Mouse (Mus musculus) embryonic facial prominence, embryonic 11.5 days (tissue): ENCODE results near the gene Dgki. TPM values are rescaled to one million over a fixed set of nuclear protein-coding genes. Genes with fewer than 3 reads are reported as not detected.

ENCODE experiments used
- ATAC-seq: fragments of 200-750 bp; cut with Nextera tagmentation; replicated peaks from 2 replicates; pipeline ENCODE4 v1.8.0; 2017; ENCODE audit warnings: low read depth; ENCODE audit not compliant: insufficient number of reproducible peaks, low FRiP score, low TSS enrichment
- DNase-seq: peaks from one replicate; pipeline ENCODE4 v3.0.0-alpha.2; 2015; ENCODE audit warnings: low spot score
- H3K27ac ChIP-seq: fragments of 300-500 bp; sonication (generic); replicated peaks from 2 replicates; pipeline ENCODE4 v1.5.1; 2014; ENCODE audit warnings: mild to moderate bottlenecking, low read depth, low read length, control low read depth
- H3K27me3 ChIP-seq: fragments of 300-500 bp; sonication (generic); 2 replicates; pipeline ENCODE4 v1.6.1; 2014; ENCODE audit warnings: mild to moderate bottlenecking, low read length, moderate library complexity, mixed read lengths; ENCODE audit not compliant: control insufficient read depth, insufficient read depth
- H3K36me3 ChIP-seq: fragments of 300-500 bp; sonication (generic); replicated peaks from 2 replicates; pipeline ENCODE4 v1.6.1; 2014; ENCODE audit warnings: low read depth, mild to moderate bottlenecking, low read length, moderate library complexity, mixed read lengths; ENCODE audit not compliant: control insufficient read depth, insufficient read depth
- H3K4me1 ChIP-seq: fragments of 300-500 bp; sonication (generic); 2 replicates; pipeline ENCODE4 v1.6.1; 2014; ENCODE audit warnings: low read length, mixed read lengths; ENCODE audit not compliant: control insufficient read depth, insufficient read depth
- H3K4me2 ChIP-seq: fragments of 300-500 bp; sonication (generic); 2 replicates; pipeline ENCODE4 v1.6.1; 2014; ENCODE audit warnings: low read depth, mild to moderate bottlenecking, control low read depth, low read length, moderate library complexity
- H3K4me3 ChIP-seq: fragments of 300-500 bp; sonication (generic); 2 replicates; pipeline ENCODE4 v1.5.1; 2014; ENCODE audit warnings: low read depth, low read length, control low read depth
- H3K9ac ChIP-seq: fragments of 300-500 bp; sonication (generic); replicated peaks from 2 replicates; pipeline ENCODE4 v1.6.1; 2014; ENCODE audit warnings: mild to moderate bottlenecking, control low read depth, low read length
- H3K9me3 ChIP-seq: fragments of 300-500 bp; sonication (generic); replicated peaks from 2 replicates; pipeline ENCODE4 v1.6.1; 2016; ENCODE audit warnings: mild to moderate bottlenecking, low read length, inconsistent platforms, mixed read lengths; ENCODE audit not compliant: control insufficient read depth
- WGBS: fragments of 180-500 bp; shearing (Covaris S2); extraction: QIAGEN DNeasy Blood & Tissue Kit; methylation state at CpG from one replicate; pipeline ENCODE4 v1.1.7; 2014; 5-methylcytosine and 5-hydroxymethylcytosine counted together
- polyA plus RNA-seq: library from polyadenylated mRNA; unstranded; fragments of >200 nt; fragmentation: Nextera tagmentation; extraction: Ambion mirVana; gene quantifications from 2 replicates; pipeline ENCODE4 v1.2.1, GENCODE M21; 2014

Gene Dgki
- polyA plus RNA-seq, 1 experiment from 2014 or later: 1.0 TPM

DNA sequence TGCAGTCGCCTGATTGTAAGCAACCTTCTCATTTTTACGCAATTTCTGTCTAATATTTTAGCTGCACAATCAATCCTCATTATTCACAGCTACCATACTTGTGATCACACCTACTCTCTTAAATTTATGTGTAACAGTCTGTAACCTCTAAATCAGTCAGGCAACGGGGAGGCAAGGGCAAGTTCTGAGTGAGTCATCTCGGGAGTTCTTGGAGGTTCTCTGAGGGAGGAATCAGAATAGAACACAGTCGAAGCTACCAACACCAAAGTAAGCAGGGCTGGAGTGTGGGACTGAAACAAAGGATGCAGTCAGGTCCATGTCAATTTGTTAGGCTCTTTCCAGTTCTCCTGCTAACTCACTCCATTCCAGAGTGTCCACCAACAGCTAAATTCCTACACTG, 17.9 kb upstream of the Dgki start:
- 82% methylated on average over 5 of the region's 5 CpGs for WGBS
- H3K4me2 ChIP-seq: no peak overlapping the region
- no peaks in the 10 kb centered on the region for H3K36me3 ChIP-seq

DNA sequence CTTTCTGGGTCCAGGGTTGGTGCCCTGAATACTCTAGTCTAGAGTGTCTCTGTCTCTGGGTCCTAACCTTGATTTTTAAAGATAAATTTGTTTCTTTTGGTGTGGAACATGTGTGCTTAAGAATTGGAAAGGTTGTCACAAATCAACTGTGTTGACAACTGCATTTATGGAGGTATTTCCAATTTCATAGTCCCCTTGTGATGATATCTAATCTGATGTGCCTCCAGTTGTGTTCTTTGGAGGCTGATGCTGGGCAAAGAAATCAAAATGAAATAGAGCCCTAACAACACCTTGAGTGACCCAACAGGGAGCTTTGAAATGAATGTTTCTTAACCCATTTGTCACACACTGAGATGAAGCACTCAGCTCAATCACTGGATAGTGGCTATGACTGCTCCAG, 15.5 kb upstream of the Dgki start:
- no peak overlapping the region for H3K27ac ChIP-seq
- no peaks in the 10 kb centered on the region for H3K9me3 ChIP-seq
- H3K27me3 ChIP-seq: no peaks in the 10 kb centered on the region
- no peaks in the 10 kb centered on the region for H3K4me1 ChIP-seq
- no peak overlapping the region for H3K9ac ChIP-seq
- H3K4me2 ChIP-seq: no peak overlapping the region
- no peaks in the 10 kb centered on the region for H3K36me3 ChIP-seq
- H3K4me3 ChIP-seq: no peak overlapping the region
- no peak for ATAC-seq
- no peak for DNase-seq

More for the DNA sequence above, 17.9 kb upstream of the Dgki start:
- no peaks in the 10 kb centered on the region for H3K9me3 ChIP-seq
- DNase-seq: no peak
- ATAC-seq: no peak
- no peak overlapping the region for H3K4me3 ChIP-seq
- H3K4me1 ChIP-seq: no peaks in the 10 kb centered on the region
- no peak overlapping the region for H3K9ac ChIP-seq
- no peaks in the 10 kb centered on the region for H3K27me3 ChIP-seq
- no peak overlapping the region for H3K27ac ChIP-seq

DNA sequence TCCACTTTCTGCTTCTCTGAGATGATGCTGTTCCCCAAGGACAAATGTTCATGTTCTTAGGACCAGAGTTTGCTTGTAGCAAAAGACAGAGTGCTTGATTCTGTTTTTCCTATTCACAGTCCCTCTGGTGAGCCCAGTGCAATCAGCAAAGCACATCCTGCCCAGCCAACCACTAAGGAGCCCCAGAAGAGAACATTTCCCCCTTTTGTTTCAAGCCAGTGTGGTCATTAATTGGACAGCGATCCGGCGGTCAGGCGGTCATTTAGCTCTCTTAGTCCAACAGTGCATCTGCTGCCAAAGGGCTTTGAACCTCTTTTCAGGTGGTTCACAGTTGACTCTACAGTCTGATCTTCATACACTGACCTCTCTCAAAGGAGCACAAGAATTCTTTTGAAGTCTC, 10.6 kb upstream of the Dgki start:
- no peak for ATAC-seq
- no peaks in the 10 kb centered on the region for H3K36me3 ChIP-seq
- no peak overlapping the region for H3K4me2 ChIP-seq
- DNase-seq: no peak
- H3K4me3 ChIP-seq: no peak overlapping the region
- H3K9ac ChIP-seq: no peak overlapping the region
- no peak overlapping the region for H3K27ac ChIP-seq
- no peaks in the 10 kb centered on the region for H3K9me3 ChIP-seq
- H3K4me1 ChIP-seq: no peaks in the 10 kb centered on the region
- 91% methylated on average over 4 of the region's 4 CpGs for WGBS
- no peaks in the 10 kb centered on the region for H3K27me3 ChIP-seq

DNA sequence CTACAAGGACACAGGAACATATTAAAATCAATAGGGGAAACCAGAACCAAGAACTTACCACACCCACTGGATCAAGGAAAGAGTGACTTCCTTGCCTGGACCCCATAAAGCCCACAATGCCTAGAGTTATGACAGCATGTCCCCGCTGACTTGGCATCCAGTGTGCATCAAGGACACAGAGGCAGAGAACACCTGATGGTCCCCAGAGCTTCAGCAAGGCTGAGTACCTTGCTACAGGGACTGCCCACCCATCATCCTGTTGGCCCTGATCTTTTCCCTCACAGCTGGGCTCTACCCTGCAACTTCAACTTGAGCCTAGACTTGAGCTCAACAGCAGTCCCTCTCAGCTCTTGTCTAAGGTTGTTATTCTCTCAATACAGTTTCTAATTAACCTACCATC, 6.6 kb upstream of the Dgki start:
- DNase-seq: no peak
- Histone ChIP-seq H3K9ac (no peak overlapping the region), H3K4me3 (no peak overlapping the region), H3K27ac (no peak overlapping the region), H3K9me3 (no peaks in the 10 kb centered on the region), H3K4me2 (no peak overlapping the region), H3K27me3 (no peaks in the 10 kb centered on the region), H3K4me1 (no peaks in the 10 kb centered on the region), H3K36me3 (no peaks in the 10 kb centered on the region)
- ATAC-seq: no peak
- 88% methylated on average over 1 of the region's 1 CpGs for WGBS

DNA sequence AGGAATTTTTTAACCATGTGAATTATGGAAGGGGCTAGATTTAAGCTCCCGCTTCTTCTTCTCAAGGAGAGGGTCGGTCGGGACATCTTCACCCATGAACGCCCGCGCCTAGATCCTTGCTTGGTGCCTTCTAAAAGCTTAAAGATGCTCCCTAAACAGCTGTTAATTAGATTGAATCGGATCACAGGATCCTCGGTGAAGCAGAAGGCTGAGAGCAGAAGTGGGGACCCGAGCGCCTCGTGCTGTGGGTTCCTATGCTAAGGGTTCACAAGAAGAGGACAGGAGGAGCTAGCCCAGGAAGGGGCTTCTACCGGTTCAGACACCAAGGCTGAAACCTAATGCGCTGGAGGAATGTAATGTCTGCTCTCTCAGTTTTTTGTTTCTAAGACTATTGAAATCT, 508 bp upstream of the Dgki start:
- DNase-seq: no peak
- H3K4me1 ChIP-seq: no peaks in the 10 kb centered on the region; the same call in 1 of the 2 replicates
- H3K36me3 ChIP-seq: no peaks in the 10 kb centered on the region
- H3K27me3 ChIP-seq: peaks cover 27% of the 10 kb centered on the region
- WGBS: 6% methylated on average over 13 of the region's 13 CpGs
- no peak overlapping the region for H3K9ac ChIP-seq
- no peaks in the 10 kb centered on the region for H3K9me3 ChIP-seq
- peak overlapping the region; percentile 99 for H3K4me2 ChIP-seq
- no peak for ATAC-seq
- H3K4me3 ChIP-seq: peak overlapping the region; percentile 64; the same call in 1 of the 2 replicates
- no peak overlapping the region for H3K27ac ChIP-seq

DNA sequence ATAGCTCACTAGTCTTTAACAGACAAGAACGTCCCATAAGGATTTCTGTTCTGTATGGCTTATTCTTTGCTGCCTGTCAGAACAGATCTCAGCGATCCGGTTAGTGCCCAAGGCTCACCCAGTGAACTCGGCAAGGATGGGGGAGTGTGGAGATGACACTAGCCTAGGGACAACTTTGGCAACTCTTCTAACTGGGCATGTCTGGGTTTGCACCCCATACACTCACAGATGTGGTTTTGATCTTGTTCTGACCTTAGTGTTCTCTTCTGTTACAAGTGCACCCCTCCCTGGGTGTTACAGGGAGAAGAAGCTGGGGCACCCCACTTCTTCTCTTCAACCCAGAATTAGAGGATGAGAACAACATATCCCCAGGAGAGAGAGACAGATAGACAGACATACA, 1.0 kb downstream of the Dgki start:
- DNase-seq (no peak), ATAC-seq (no peak)
- no peaks in the 10 kb centered on the region for H3K9me3 ChIP-seq
- H3K4me2 ChIP-seq: peak overlapping the region; percentile 99
- H3K4me1 ChIP-seq: no peaks in the 10 kb centered on the region; the same call in 1 of the 2 replicates
- H3K36me3 ChIP-seq: no peaks in the 10 kb centered on the region
- H3K9ac ChIP-seq: no peak overlapping the region
- H3K27ac ChIP-seq: no peak overlapping the region
- peaks cover 27% of the 10 kb centered on the region for H3K27me3 ChIP-seq
- 18% methylated on average over 4 of the region's 4 CpGs for WGBS
- H3K4me3 ChIP-seq: no peak overlapping the region

DNA sequence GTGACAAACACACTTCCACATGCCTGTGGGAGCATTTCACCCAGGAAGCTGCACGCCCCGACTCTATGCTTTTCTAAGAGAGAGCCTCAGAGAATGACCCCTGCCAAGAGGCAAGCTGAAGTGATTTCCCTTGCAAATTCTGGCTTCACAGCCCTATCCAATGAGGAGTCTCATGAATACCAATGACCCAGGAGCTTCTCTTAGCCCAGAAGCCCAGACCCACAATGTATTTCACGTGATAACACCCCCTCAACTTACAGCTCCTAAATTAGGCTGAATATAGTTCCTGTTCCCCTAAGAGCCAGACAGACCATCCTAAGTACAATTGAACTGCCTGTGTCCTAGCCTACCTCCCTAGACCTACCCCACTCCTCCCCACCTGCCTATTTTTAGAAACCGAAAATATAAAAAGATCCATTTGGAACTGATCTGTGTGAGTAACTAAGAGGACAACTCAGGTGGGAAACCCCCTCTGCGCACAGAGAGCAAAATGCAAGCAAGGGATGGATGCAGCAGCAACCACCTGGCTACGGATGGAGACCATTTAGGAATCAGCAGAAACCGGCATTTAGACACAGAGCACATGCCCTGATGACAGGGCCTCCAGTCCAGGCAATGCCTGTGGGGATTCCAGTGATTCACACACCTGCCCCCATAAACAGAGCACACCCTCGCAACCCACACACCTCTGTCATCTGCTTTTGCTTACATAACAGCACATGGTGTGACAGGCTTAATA, 2.1 kb downstream of the Dgki start:
- ATAC-seq (no peak), DNase-seq (no peak)
- peaks cover 27% of the 10 kb centered on the region for H3K27me3 ChIP-seq
- no peak overlapping the region for H3K4me3 ChIP-seq
- no peaks in the 10 kb centered on the region for H3K9me3 ChIP-seq
- H3K4me2 ChIP-seq: no peak overlapping the region
- no peaks in the 10 kb centered on the region; the same call in 1 of the 2 replicates for H3K4me1 ChIP-seq
- WGBS: 43% methylated on average over 8 of the region's 8 CpGs
- no peak overlapping the region for H3K27ac ChIP-seq
- no peak overlapping the region for H3K9ac ChIP-seq
- H3K36me3 ChIP-seq: no peaks in the 10 kb centered on the region

DNA sequence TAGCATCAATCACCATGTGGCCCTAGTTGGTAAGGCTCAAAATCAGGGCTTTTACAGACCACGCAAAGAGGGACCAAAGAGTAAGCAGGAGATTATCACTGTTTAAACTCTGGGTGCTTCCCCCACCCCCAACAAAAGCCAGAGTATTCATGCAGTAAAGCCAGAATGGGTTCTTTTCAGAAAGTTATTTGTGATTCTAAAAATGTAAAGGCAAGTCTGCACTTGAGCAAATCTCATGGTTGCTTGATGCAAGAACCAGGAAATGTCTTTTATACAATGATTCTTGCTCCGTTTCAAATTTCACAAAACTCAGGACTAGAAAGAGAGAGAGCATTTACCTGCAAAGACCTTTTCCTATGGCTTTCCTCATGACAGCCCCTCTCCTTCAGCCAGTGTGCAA, 7.9 kb downstream of the Dgki start:
- no peak overlapping the region for H3K4me2 ChIP-seq
- no peak overlapping the region for H3K9ac ChIP-seq
- H3K9me3 ChIP-seq: no peaks in the 10 kb centered on the region
- no peaks in the 10 kb centered on the region for H3K36me3 ChIP-seq
- ATAC-seq: no peak
- H3K4me1 ChIP-seq: no peaks in the 10 kb centered on the region
- H3K27me3 ChIP-seq: no peaks in the 10 kb centered on the region
- WGBS: 87% methylated on average over 2 of the region's 2 CpGs
- DNase-seq: no peak
- H3K27ac ChIP-seq: no peak overlapping the region
- no peak overlapping the region for H3K4me3 ChIP-seq
